Mouse (Mus musculus) stomach, embryonic 16.5 days (tissue): ENCODE measurements around the gene Tekt2. TPM values are rescaled to one million over a fixed set of nuclear protein-coding genes. Genes with fewer than 3 reads are reported as not detected.

Experiments
- ATAC-seq: fragments of 200-750 bp; cut with Nextera tagmentation; 2 replicates; pipeline ENCODE4 v1.8.0; 2017; ENCODE audit warnings: moderate number of reproducible peaks, moderate TSS enrichment; ENCODE audit not compliant: insufficient read depth, low FRiP score
- H3K27ac ChIP-seq: fragments of 300-500 bp; sonication (generic); 2 replicates; pipeline ENCODE4 v1.5.1; 2014; ENCODE audit warnings: low read length
- H3K27me3 ChIP-seq: fragments of 300-500 bp; sonication (generic); 2 replicates; pipeline ENCODE4 v1.6.1; 2014; ENCODE audit warnings: low read length, control low read depth, mixed read lengths; ENCODE audit not compliant: control insufficient read depth, insufficient read depth
- H3K36me3 ChIP-seq: fragments of 300-500 bp; sonication (generic); 2 replicates; pipeline ENCODE4 v1.6.1; 2014; ENCODE audit warnings: low read length; ENCODE audit not compliant: control insufficient read depth, insufficient read depth
- H3K4me1 ChIP-seq: fragments of 300-500 bp; sonication (generic); 2 replicates; pipeline ENCODE4 v1.6.1; 2014; ENCODE audit warnings: low read length, control low read depth, mixed read lengths; ENCODE audit not compliant: control insufficient read depth, insufficient read depth
- H3K4me2 ChIP-seq: fragments of 300-500 bp; sonication (generic); 2 replicates; pipeline ENCODE4 v1.6.1; 2014; ENCODE audit warnings: low read depth, low read length, mixed read lengths
- H3K4me3 ChIP-seq: fragments of 300-500 bp; sonication (generic); replicated peaks from 2 replicates; pipeline ENCODE4 v1.5.1; 2014; ENCODE audit warnings: mild to moderate bottlenecking, low read length
- H3K9ac ChIP-seq: fragments of 300-500 bp; sonication (generic); 2 replicates; pipeline ENCODE4 v1.6.1; 2014; ENCODE audit warnings: low read length
- H3K9me3 ChIP-seq: fragments of 300-500 bp; sonication (generic); replicated peaks from 2 replicates; pipeline ENCODE4 v1.6.1; 2016; ENCODE audit warnings: low read length, control low read depth; ENCODE audit not compliant: control insufficient read depth
- WGBS: fragments of 180-500 bp; shearing (Covaris S2); extraction: QIAGEN DNeasy Blood & Tissue Kit; methylation state at CpG from one replicate; pipeline ENCODE4 v1.1.7; 2014; 5-methylcytosine and 5-hydroxymethylcytosine counted together
- polyA plus RNA-seq: library from polyadenylated mRNA; unstranded; fragments of >200 nt; fragmentation: Nextera tagmentation; extraction: Ambion mirVana; gene quantifications from 2 replicates; pipeline ENCODE4 v1.2.1, GENCODE M21; 2015

The Tekt2 gene
- polyA plus RNA-seq, 1 experiment from 2014 or later, result 7.9 TPM

GRCm38 (mm10) chr4:126287302-126287995, 38.0 kb downstream of the Tekt2 start:
- peaks cover 9% of the 10 kb centered on the region; the same call in 1 of the 2 replicates for H3K27me3 ChIP-seq
- peak; percentile 6; the same call in 1 of the 2 replicates for ATAC-seq
- 28% methylated on average over 11 of the region's 11 CpGs for WGBS

DNA sequence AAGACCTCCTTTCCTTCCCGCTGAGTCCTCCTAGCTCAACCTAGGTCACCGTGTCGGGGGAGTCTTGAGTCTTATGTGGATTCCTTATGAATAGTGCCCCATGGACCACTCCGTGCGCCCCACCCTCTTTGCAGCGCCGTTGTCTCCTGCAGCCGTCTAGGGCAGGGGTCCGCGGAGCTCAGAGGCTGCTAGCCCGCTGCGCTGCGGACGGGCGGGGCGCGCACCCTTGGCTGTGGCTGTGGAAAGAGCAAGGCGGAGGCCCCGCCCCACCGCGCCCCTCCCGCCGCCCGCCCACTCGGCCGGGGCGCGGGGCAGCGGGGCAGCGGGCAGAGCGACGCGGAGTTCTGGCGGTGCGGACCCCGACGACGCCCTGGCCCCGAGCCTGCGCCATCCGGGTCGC, 39.0 kb downstream of the Tekt2 start, which contains the start of gene Col8a2:
Gene Col8a2 (plus strand): TSS at position 302 of the 400 bp plus-strand sequence.
- H3K4me2 ChIP-seq, result peak within 1 kb of the TSS; percentile 67
- peak within 1 kb of the TSS; percentile 56; the same call in 1 of the 2 replicates for H3K27ac ChIP-seq
- peak within 1 kb of the TSS; percentile 52 for H3K4me3 ChIP-seq
- H3K9me3 ChIP-seq, result no peaks in the 10 kb centered on the region
- H3K36me3 ChIP-seq, result no peaks in the 10 kb centered on the region
- peak; percentile 66 for ATAC-seq
- peaks cover 9% of the 10 kb centered on the region; the same call in 1 of the 2 replicates for H3K27me3 ChIP-seq
- WGBS, result 2% methylated on average over 42 of the region's 42 CpGs
- H3K9ac ChIP-seq, result peak within 1 kb of the TSS; percentile 75
- peaks cover 13% of the 10 kb centered on the region for H3K4me1 ChIP-seq

More at GRCm38 (mm10) chr4:126287302-126287995, 38.0 kb downstream of the Tekt2 start:
- H3K4me2 ChIP-seq, result peak overlapping the region; percentile 67
- H3K36me3 ChIP-seq, result no peaks in the 10 kb centered on the region
- H3K9ac ChIP-seq, result peak overlapping the region; percentile 75; the same call in 1 of the 2 replicates
- no peaks in the 10 kb centered on the region for H3K9me3 ChIP-seq
- H3K27ac ChIP-seq, result peak overlapping the region; percentile 40
- peak overlapping the region; percentile 52 for H3K4me3 ChIP-seq
- peaks cover 13% of the 10 kb centered on the region for H3K4me1 ChIP-seq

- Histone ChIP-seq H3K9ac (no peak overlapping the region), H3K4me1 (peaks cover 12% of the 10 kb centered on the region), H3K27ac (no peak overlapping the region), H3K9me3 (no peaks in the 10 kb centered on the region), H3K4me3 (no peak overlapping the region), H3K4me2 (no peak overlapping the region), H3K36me3 (no peaks in the 10 kb centered on the region), H3K27me3 (peaks cover 9% of the 10 kb centered on the region; the same call in 1 of the 2 replicates)
- no peak for ATAC-seq
- 78% methylated on average over 8 of the region's 8 CpGs for WGBS
These were observed 41.9 kb downstream of the Tekt2 start for GRCm38 (mm10) chr4:126283582-126283981.

DNA sequence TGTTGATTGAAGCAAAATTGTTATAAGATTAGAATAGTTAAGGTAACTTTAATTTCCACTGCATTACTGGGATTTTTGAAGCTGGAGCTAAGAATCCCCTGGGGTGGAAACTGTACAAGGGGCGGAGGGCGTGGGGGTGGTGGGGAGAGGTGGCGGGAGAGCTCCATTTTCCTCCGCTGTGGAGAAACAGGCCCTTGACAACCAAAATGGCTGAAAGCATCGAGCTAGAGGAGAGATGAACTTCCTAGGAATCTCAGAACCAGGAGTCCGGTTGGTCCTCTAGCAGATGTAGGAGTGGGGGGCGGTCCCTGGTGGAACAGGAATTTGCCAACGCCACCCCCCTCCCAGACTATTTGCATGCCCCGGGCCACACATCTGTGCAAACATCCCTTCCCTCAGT, 43.8 kb downstream of the Tekt2 start:
- H3K4me3 ChIP-seq, result no peak overlapping the region
- no peak for ATAC-seq
- H3K27ac ChIP-seq, result no peak overlapping the region
- no peaks in the 10 kb centered on the region for H3K9me3 ChIP-seq
- H3K27me3 ChIP-seq, result peaks cover 9% of the 10 kb centered on the region; the same call in 1 of the 2 replicates
- no peaks in the 10 kb centered on the region for H3K36me3 ChIP-seq
- H3K9ac ChIP-seq, result no peak overlapping the region
- H3K4me2 ChIP-seq, result no peak overlapping the region
- H3K4me1 ChIP-seq, result peaks cover 5% of the 10 kb centered on the region
- 61% methylated on average over 9 of the region's 9 CpGs for WGBS

GRCm38 (mm10) chr4:126278961-126279360, 46.5 kb downstream of the Tekt2 start:
- Histone ChIP-seq H3K4me3 (no peak overlapping the region), H3K36me3 (peaks cover 2% of the 10 kb centered on the region; the same call in 1 of the 2 replicates), H3K27me3 (no peaks in the 10 kb centered on the region), H3K4me2 (no peak overlapping the region), H3K9ac (no peak overlapping the region), H3K4me1 (no peaks in the 10 kb centered on the region), H3K9me3 (no peaks in the 10 kb centered on the region), H3K27ac (no peak overlapping the region)
- no peak for ATAC-seq
- WGBS, result 62% methylated on average over 9 of the region's 9 CpGs

GRCm38 (mm10) chr4:126278565-126278915, 46.9 kb downstream of the Tekt2 start:
- WGBS, result 45% methylated on average over 9 of the region's 9 CpGs
- no peak for ATAC-seq
- Histone ChIP-seq H3K9me3 (no peaks in the 10 kb centered on the region), H3K4me1 (no peaks in the 10 kb centered on the region), H3K27ac (no peak overlapping the region), H3K9ac (no peak overlapping the region), H3K4me3 (no peak overlapping the region), H3K36me3 (peaks cover 6% of the 10 kb centered on the region; the same call in 1 of the 2 replicates), H3K27me3 (no peaks in the 10 kb centered on the region), H3K4me2 (no peak overlapping the region)

- Histone ChIP-seq H3K4me1 (no peaks in the 10 kb centered on the region), H3K9me3 (no peaks in the 10 kb centered on the region), H3K9ac (no peak overlapping the region), H3K27ac (no peak overlapping the region), H3K4me2 (peak overlapping the region; percentile 18; the same call in 1 of the 2 replicates), H3K36me3 (peaks cover 6% of the 10 kb centered on the region; the same call in 1 of the 2 replicates), H3K27me3 (no peaks in the 10 kb centered on the region), H3K4me3 (no peak overlapping the region)
- WGBS, result 7% methylated on average over 13 of the region's 13 CpGs
- ATAC-seq, result peak; percentile 42; the same call in 1 of the 2 replicates
These were observed 47.5 kb downstream of the Tekt2 start for GRCm38 (mm10) chr4:126277906-126278564.

GRCm38 (mm10) chr4:126275681-126276131, 49.8 kb downstream of the Tekt2 start:
- Histone ChIP-seq H3K9me3 (no peaks in the 10 kb centered on the region), H3K27me3 (no peaks in the 10 kb centered on the region), H3K36me3 (peaks cover 8% of the 10 kb centered on the region; the same call in 1 of the 2 replicates), H3K27ac (no peak overlapping the region), H3K4me1 (no peaks in the 10 kb centered on the region), H3K4me2 (no peak overlapping the region), H3K9ac (no peak overlapping the region), H3K4me3 (no peak overlapping the region)
- ATAC-seq, result peak; percentile 16; the same call in 1 of the 2 replicates
- WGBS, result 78% methylated on average over 13 of the region's 13 CpGs

DNA sequence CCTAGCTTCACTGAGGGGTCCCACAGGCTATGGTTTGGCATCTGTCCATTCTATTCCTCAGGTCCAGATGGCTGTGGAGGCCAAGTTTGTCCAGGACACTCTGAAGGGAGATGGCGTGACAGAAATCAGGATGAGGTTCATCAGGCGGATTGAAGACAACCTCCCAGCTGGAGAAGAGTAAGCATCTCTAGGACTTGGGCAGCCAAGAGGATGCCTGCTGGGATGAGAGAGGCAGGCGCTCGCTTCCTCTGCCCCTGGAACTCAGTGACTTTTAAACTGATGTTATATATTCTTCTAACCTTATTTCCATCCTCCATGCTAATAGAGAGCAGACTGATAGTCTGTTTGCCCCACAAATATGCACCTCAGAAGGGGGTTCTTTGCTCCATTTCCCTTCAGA, 50.4 kb downstream of the Tekt2 start:
- no peak for ATAC-seq
- no peaks in the 10 kb centered on the region for H3K4me1 ChIP-seq
- no peaks in the 10 kb centered on the region for H3K9me3 ChIP-seq
- no peak overlapping the region for H3K4me3 ChIP-seq
- H3K27ac ChIP-seq, result no peak overlapping the region
- WGBS, result 89% methylated on average over 4 of the region's 4 CpGs
- no peak overlapping the region for H3K9ac ChIP-seq
- peaks cover 8% of the 10 kb centered on the region; the same call in 1 of the 2 replicates for H3K36me3 ChIP-seq
- no peaks in the 10 kb centered on the region for H3K27me3 ChIP-seq
- H3K4me2 ChIP-seq, result no peak overlapping the region
